Mouse (Mus musculus) left cerebral cortex, adult 11 months (tissue): ENCODE measurements around the gene Flt3.
A peak's percentile ranks its signal among the peaks of the same experiment; 100 is the strongest.

Source experiments
- DNase-seq: peaks from one replicate; pipeline ENCODE4 v3.0.0; 2022; ENCODE audit warnings: low spot score

Flt3 gene

DNA sequence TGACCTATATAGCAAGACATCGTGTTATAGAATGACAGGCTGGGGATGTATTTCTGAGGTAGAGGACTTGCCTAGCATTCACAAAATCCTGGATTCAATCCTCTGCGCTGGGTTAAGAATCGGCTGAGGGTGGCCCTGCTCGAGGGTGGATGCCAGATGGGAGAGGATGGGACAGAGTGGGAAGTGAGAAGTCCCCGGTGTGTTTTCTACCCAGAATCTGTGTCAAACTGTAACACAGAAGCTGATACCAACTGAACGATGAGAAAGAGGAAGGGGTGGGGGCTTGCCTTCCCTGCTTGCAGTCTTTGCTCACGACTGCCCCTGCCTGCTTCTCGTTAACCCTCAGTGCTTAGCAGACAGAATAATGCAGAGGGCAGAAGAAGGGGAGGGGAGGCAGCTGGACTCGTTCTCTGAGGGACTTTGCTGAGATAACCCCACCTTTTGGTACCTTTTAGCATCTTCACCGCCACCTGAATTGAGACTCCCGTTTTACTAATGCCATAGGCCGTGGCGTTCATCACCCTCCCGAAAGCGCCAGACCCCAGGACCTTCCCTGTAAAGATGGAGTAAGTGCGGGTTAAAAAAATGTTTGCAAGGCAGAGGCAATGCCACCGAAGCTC, 46.0 kb downstream of the Flt3 start:
- no peak for DNase-seq

DNA sequence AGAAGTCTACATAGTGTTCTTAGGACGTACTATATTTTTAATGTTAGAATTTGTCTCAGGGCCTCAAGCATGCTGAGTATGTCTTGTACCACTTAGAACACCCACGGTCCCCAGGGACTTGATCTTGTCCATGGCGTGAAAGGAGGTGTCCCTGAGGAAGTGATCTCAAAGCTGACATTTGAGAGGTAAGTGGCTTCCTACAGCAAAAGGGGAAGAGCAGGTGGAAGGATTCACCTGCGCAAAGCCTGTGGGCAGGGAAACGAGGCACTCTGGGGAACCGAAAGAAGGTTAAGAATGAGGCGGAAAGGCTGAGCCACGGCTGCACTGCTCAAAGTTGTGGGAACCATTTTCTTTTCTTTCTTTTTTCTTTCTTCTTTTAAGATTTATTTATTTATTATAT, 48.4 kb downstream of the Flt3 start:
- DNase-seq, result no peak

DNA sequence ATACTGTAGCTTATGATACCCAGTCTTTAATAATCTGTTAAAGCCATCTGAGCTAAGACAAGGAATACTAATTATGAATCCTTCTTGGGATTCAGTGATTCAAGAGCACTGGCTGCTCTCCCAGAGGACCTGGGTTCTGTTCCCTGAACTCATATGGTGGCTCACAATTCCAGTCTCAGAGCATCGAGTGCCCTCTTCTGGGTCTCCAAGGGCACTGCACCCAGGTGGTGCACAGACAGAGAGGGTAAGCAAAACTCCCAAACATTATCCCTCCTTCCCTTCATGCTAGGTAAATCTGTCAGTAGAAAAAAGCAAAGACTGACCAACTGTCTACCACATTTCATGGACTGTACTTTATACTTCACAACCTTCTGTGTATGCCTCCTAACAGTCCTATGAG, 54.3 kb downstream of the Flt3 start:
- DNase-seq, result no peak

- no peak for DNase-seq
Measured at GRCm38 (mm10) chr5:147343904-147344303, 56.4 kb downstream of the Flt3 start.

GRCm38 (mm10) chr5:147342901-147343300, 57.4 kb downstream of the Flt3 start:
- DNase-seq, result no peak

DNA sequence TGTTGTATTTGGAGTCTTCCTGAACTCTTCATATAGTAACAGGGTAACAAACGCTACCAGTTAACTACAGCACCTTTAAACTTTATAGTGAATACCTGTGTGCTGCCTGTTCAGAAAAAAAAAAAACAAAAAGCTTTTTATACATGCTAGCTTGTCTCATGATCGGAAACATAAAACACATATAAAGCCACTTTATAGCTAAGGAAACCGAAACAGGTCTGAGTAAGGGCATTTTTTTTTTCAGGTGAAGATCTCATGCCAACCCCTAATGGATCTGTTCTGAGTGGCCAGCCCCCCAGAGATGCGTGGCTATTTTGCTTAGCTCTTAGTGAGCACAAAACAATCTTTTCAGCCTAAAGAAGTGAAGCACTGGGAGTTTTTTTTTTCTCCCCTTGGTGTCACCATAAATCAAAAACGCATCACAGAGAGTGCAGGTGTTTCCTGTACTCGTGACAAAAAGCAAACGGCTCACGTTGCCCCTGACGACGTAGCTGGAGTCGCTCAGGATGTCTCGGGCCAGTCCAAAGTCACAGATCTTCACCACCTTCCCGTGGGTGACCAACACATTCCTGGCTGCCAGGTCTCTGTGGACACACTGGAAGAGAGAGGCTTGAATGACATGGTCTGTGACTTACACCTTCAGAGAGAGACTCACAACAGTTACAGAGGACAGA, 59.4 kb downstream of the Flt3 start:
- DNase-seq, result no peak

DNA sequence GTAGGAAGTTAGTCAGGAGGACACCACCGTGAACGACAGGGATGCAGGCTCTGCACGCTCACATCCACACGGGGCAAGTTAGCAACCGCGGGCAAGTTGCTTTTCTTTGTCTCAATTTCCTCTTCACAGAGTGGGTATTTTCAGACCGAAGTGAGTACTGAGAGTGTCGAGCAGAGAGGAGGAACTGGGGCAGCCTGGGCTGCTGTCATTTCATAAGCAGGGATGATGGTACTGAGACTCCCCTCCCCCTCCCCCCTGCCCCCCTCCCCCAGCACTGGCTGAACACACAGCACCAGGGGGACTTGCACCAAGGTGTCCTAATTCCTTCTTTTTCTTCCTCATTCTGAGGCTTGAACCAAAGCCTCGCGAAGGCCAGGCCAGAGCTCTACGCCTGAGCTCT, 60.7 kb downstream of the Flt3 start:
- no peak for DNase-seq

- DNase-seq, result no peak
Measured at GRCm38 (mm10) chr5:147338967-147339366, 61.3 kb downstream of the Flt3 start.

DNA sequence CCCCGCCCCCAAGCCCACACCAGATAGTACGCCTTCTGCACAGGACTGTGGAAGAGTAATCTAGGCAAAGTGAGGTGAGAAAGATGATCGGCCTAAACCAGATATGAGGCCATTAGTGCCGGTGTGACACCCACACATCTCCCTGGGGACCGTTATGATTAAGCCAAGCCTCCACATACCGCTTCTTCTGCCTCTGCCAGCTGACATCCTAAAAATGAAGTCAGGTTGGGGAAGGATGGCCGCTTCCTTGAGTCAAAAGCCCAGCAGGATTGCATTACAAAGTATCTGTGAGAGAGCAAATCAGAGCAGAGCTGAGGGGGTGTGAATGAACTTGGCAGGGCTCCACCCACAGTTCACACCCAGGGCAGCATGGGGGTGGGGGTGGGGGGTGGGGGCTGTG, 67.6 kb downstream of the Flt3 start:
- DNase-seq, result no peak

DNA sequence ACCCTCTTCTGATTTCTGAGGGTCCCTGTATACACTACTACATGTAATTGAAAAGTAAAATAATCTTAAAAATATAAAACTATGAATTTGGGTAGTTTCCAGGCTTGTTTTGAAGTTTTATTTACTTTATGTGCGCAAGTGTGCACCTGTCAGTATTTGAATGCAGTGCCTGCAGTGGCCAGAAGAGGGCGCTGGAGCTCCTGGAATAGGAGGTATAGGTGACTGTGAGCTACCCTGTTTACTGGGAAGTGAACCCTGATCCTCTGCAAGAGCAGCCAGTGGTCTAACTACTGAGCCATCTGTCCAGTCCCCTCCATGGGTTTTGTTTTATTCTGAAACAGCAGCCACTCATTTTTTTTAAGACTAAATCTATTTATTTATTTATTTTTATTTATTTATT, 68.7 kb downstream of the Flt3 start:
- DNase-seq, result no peak

DNA sequence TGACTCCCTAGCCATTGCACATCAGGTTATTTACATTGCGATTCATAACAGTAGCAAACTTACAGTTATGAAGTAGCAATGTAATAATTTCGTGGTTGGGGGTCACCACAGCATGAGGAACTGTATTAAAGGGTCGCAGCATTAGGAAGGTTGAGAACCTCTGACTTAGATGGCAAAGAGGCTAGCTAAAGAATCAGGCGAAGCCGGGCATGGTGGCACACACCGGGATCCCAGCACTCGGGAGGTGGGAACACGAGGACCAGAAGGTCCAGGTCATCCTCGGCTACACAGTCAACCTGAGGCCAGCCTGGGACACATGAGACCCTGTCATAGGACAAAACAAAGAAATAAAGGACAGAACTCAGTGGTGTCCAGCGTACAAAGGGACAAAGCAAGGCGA, 70.3 kb downstream of the Flt3 start:
- no peak for DNase-seq

GRCm38 (mm10) chr5:147327636-147328035, 72.7 kb downstream of the Flt3 start:
- DNase-seq, result no peak

- DNase-seq, result no peak
Measured at GRCm38 (mm10) chr5:147325931-147326330, 74.4 kb downstream of the Flt3 start.

DNA sequence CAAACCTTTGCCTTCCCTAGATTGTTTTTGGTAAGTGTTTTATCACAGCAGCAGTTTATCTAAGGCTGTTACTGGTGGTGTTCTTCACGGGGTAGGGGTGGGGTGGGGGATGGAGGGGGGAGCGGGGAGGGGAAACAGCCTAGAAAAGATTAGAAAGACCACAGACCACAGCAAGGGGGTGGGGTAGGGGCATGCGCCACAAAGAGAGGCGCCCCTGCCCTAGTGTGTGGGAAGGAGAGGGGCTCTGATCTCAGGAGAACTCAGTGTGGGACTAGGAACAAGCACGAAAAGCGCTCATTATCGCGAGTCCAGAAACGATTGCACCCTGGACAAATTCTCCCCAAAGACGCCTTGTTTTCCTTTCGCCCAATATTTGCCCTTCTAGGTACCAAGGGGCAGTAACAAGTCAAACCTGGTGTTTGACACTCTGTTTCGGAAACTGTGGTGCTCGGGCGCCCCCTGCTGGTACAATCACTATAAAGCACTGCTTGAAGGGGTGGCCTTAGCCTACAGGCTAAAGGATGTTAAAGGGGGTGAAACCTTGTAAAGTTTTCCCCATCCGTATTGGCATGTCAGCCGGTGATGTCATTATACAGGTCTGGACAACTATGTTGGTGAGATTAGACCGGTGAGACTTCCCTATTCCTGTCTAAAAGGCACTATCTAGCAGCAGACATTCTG, 76.9 kb downstream of the Flt3 start:
- no peak for DNase-seq

GRCm38 (mm10) chr5:147322183-147322582, 78.1 kb downstream of the Flt3 start, which contains the start of gene Urad:
TSS of gene Urad (minus strand) at chr5:147322440.
- DNase-seq, result no peak

DNA sequence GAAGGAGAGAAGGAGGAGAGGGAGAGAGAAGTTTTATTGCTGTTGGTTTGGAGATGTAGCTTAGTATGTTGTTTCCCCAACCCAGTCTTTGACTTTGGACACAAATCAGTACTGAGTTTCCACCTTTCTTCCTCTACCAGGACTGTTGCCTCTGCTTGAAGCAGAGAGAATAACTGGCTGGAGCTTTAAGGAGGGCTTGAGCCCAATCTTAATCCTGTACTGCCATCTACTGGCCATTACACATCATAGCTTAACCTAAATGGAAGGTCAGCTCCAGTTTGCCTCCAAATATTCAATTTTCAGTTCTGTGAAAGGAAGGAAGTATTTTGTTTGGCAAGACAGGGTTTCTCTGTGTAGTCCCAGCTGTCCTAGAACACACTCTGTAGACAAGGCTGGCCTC, 80.6 kb downstream of the Flt3 start:
- peak; percentile 28 for DNase-seq

- no peak for DNase-seq
Measured at GRCm38 (mm10) chr5:147317991-147318390, 82.3 kb downstream of the Flt3 start.

- no peak for DNase-seq
Measured at GRCm38 (mm10) chr5:147317321-147317720, 83.0 kb downstream of the Flt3 start.

DNA sequence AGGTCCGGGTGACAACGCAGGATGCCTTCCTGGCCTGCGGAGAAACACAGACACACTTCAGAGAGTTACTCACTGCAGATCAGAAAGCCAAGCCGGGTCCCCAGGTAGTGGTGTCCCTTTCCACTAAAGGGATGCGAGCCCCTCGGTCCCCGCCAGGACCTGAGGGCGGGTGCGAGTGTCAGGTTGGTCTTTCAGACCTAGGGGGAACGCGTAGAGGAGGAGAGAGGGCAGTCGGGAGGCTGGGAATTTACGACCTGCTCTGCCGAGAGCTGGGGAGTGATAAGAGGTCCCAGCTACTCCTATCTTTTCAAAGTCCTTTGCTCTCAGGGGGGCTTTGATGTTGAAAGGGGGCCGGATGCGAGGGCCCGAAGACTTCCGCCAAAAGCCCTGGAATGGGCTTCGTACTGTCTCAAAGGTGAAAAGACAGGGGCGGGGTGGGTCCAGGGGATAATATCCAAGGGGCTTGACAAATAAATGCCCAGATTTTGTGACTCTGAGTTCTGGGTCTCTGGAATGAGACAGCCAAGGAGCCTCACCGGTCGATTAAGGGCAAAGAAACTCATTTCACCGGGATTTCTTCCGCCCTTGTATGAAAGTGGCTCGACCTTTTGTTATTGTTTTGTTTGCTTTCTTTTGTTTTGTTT, 84.7 kb downstream of the Flt3 start:
- DNase-seq, result no peak

DNA sequence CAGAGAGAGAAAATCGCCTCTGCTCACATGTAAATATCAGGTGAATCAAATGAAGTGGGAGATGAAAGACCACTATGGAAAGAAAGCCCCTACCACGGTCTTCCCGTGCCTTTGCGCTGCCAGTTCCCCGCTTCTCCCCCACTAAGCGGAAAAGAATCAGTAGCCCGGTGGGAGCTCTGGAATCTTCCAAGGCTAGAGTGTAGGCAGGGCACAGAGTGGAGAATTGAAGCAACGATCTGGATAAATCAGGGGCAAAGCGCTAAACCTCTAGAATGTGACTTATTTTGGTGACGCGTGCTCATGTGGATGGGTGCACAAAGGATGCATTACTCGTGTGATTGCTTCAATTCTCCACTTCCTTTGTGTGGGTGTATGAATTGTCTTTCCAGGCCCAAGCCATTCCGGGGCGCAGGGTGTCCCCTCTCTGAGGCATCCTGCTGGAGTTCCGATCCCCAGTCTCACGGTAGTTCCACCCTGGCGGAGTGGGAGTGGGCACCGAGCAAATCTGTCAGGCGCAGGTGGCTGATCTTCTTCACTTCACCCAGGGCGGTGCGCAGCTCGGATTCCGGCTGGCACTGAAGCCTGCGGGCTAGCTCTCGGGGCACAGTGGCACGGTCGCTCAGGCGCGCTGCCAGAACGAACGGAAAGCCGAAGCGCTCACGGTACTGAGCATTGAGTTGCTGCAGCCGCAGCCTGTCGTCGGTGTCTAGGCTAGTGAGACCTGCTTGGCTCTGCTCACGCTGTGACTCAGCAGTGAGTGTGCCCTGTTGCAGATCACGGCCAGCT, 85.5 kb downstream of the Flt3 start:
- no peak for DNase-seq

DNA sequence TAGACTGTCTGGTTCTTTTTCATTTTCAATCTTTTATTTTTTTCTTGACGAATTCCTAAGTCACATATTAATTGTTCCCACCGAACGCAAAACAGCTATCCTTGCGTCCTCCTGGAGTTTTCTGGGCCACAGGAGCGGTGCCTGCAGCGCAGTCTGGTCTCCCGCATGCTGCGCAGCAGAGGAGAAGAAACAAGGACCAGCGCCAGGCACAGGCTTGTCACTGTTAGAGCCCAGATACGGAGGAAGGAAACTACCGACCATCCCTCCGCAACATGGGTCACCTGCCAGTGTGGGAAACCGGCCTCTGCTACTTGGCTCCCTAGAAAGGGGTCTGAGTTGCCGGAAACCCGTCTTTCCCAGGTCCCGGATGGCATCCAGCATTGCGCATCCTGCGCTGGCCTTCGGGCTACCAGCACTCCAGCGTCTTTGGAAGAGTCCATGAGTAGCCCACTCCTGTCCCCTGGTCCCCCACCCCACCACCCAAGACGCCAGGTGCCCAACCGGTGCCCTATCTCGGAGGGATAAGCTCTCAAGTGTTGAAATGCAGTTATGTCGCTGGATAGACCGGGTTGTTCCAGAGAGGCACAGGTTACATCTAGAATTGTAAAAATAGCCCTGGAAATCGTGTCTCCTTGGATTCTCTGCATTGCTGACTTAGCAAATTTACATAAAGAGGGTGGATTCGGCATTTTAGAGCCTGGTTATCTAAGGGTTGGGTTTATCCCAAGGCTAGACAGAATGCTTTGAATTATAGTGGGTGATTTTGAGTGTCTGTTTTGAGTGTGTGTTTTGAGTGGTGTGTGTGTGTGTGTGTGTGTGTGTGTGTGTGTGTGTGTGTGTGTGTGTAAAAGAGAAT, 87.2 kb downstream of the Flt3 start:
- no peak for DNase-seq
